Mouse (Mus musculus) olfactory bulb, adult 2 months (tissue): ENCODE data around the gene Prss29.

Source experiments
- CTCF ChIP-seq: fragments of 200-500 bp; IDR thresholded peaks from 2 replicates; pipeline ENCODE4 v1.5.1; 2012; ENCODE audit warnings: low read depth, mild to moderate bottlenecking, low read length, moderate library complexity; ENCODE audit not compliant: insufficient read depth
- POLR2A ChIP-seq: fragments of 200-500 bp; IDR thresholded peaks from 2 replicates; pipeline ENCODE4 v1.6.1; 2012; ENCODE audit warnings: mild to moderate bottlenecking, low read depth, low read length, moderate library complexity; ENCODE audit not compliant: insufficient read depth

GRCm38 (mm10) chr17:25272326-25272725, 46.1 kb upstream of the Prss29 start:
- TF ChIP-seq CTCF (no peak), POLR2A (no peak)
